Mouse (Mus musculus): Measurements from ENCODE around the gene Atp10a.

Atp10a gene

GRCm38 (mm10) chr7:58736841-58737547 lies 81.0 kb downstream of the Atp10a start:
- no peak for DNase-seq (ENCODE audit: low read depth, low spot score)

- no peak for DNase-seq (ENCODE audit: low read depth, low spot score)
Measured at GRCm38 (mm10) chr7:58740196-58740595, 84.2 kb downstream of the Atp10a start.

GRCm38 (mm10) chr7:58740842-58741241 lies 84.9 kb downstream of the Atp10a start:
- DNase-seq (ENCODE audit: low read depth, low spot score), result no peak

GRCm38 (mm10) chr7:58742009-58742408 lies 86.0 kb downstream of the Atp10a start:
- DNase-seq (ENCODE audit: low read depth, low spot score), result no peak

GRCm38 (mm10) chr7:58742648-58743047 lies 86.7 kb downstream of the Atp10a start:
- no peak for DNase-seq (ENCODE audit: low read depth, low spot score)

- DNase-seq (ENCODE audit: low read depth, low spot score), result peak; percentile 6
Measured at GRCm38 (mm10) chr7:58743362-58744320, 87.7 kb downstream of the Atp10a start.

GRCm38 (mm10) chr7:58746817-58747216 lies 90.9 kb downstream of the Atp10a start:
- no peak for DNase-seq (ENCODE audit: low read depth, low spot score)

GRCm38 (mm10) chr7:58749904-58750612 lies 94.1 kb downstream of the Atp10a start:
- DNase-seq (ENCODE audit: low read depth, low spot score), result no peak

- no peak for DNase-seq (ENCODE audit: low read depth, low spot score)
Measured at GRCm38 (mm10) chr7:58752041-58752440, 96.1 kb downstream of the Atp10a start.

GRCm38 (mm10) chr7:58754076-58754475 lies 98.1 kb downstream of the Atp10a start:
- no peak for DNase-seq (ENCODE audit: low read depth, low spot score)

GRCm38 (mm10) chr7:58754536-58754935 lies 98.6 kb downstream of the Atp10a start:
- no peak for DNase-seq (ENCODE audit: low read depth, low spot score)

GRCm38 (mm10) chr7:58755083-58755482 lies 99.1 kb downstream of the Atp10a start:
- DNase-seq (ENCODE audit: low read depth, low spot score), result no peak

- no peak for DNase-seq (ENCODE audit: low read depth, low spot score)
Measured at GRCm38 (mm10) chr7:58755846-58756245, 99.9 kb downstream of the Atp10a start.

- DNase-seq (ENCODE audit: low read depth, low spot score), result no peak
Measured at GRCm38 (mm10) chr7:58757331-58757730, 101.4 kb downstream of the Atp10a start.

GRCm38 (mm10) chr7:58758396-58758795 lies 102.4 kb downstream of the Atp10a start:
- DNase-seq (ENCODE audit: low read depth, low spot score), result no peak

- no peak for DNase-seq (ENCODE audit: low read depth, low spot score)
Measured at GRCm38 (mm10) chr7:58759265-58759664, 103.3 kb downstream of the Atp10a start.

GRCm38 (mm10) chr7:58767257-58767656 lies 111.3 kb downstream of the Atp10a start:
- DNase-seq (ENCODE audit: low read depth, low spot score), result no peak

- DNase-seq (ENCODE audit: low read depth, low spot score), result no peak
Measured at GRCm38 (mm10) chr7:58768253-58768652, 112.3 kb downstream of the Atp10a start.

- peak; percentile 13 for DNase-seq (ENCODE audit: low read depth, low spot score)
Measured at GRCm38 (mm10) chr7:58770254-58770653, 114.3 kb downstream of the Atp10a start.

- no peak for DNase-seq (ENCODE audit: low read depth, low spot score)
Measured at GRCm38 (mm10) chr7:58772048-58772690, 116.2 kb downstream of the Atp10a start.

GRCm38 (mm10) chr7:58779146-58779545 lies 123.2 kb downstream of the Atp10a start:
- no peak for DNase-seq (ENCODE audit: low read depth, low spot score)

Measured in ES-CJ7 (cell line).